Mouse (Mus musculus): Measurements from ENCODE around the gene Sgo2a. TPM values are rescaled to one million over a fixed set of nuclear protein-coding genes. Genes with fewer than 3 reads are reported as not detected.

Gene Sgo2a
- polyA plus RNA-seq, 2 experiments, result 6.6 to 9.5 TPM

DNA sequence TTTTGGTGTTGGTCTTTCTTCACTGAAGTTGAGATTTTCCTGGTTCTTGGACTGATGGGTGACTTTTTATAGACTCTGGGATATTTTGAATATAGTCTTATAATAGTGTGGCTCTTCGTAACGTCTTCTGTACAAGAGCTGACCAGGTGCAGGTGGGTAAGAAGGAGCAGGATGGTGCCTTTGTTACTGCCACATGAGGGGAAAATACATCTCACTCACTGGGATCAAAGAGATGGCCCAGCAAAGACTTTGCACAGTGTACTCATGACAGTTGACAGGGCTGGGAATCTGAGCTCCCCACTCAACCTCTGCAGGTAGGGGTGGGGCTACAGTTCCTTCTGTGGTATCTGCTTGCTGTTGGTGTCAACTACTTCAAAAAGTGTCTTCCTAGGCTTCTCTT is 78.5 kb downstream of the Sgo2a start:
- no peaks in the 10 kb centered on the region for H3K9me3 ChIP-seq (ENCODE audit: control insufficient read depth, low read length)
- no peaks in the 10 kb centered on the region for H3K36me3 ChIP-seq (replicated peaks; ENCODE audit: control insufficient read depth, insufficient read depth, low read depth)
- ATAC-seq (ENCODE audit: insufficient read depth), result no peak
- 73% methylated on average over 2 of the region's 2 CpGs for WGBS (ENCODE audit: insufficient replicate concordance)
- H3K27ac ChIP-seq, result no peak overlapping the region
- no peak for DNase-seq (ENCODE audit: low read depth in 3 of 3, low spot score in 3 of 3)
- H3K4me3 ChIP-seq (ENCODE audit: insufficient read depth in 1 of 2, low read depth in 2 of 2, low read length in 2 of 2), result no peak overlapping the region
- no peaks in the 10 kb centered on the region for H3K27me3 ChIP-seq (ENCODE audit: control insufficient read depth, insufficient read depth, low read length)
- no peaks in the 10 kb centered on the region for H3K4me1 ChIP-seq (replicated peaks; ENCODE audit: control insufficient read depth in 2 of 2, insufficient read depth in 2 of 2, low read length in 1 of 2)
- TF ChIP-seq EP300 (IDR thresholded peaks at IDR 0.05; ENCODE audit: low read depth), result no peak
- no peak for TF ChIP-seq CTCF (IDR thresholded peaks at IDR 0.05; ENCODE audit: low read depth)
- no peak overlapping the region for H3K4me2 ChIP-seq (ENCODE audit: low read depth)
- H3K9ac ChIP-seq (replicated peaks), result no peak overlapping the region

Other genes with a start within 250 kb of the Sgo2a start
- gene Spats2l, start 221.8 kb upstream of the Sgo2a start, polyA plus RNA-seq (2012; rRNA removed), result 2.2 and 2.8 TPM in 2 replicates
- 7.6 and 9.9 TPM in 2 replicates for gene Spats2l, start 221.8 kb upstream of the Sgo2a start, polyA plus RNA-seq (2014; fragmentation: Nextera tagmentation; extraction: Ambion mirVana)
- gene Kctd18, start 23.0 kb downstream of the Sgo2a start, polyA plus RNA-seq (2012; rRNA removed), result 2.7 and 3.4 TPM in 2 replicates
- gene Kctd18, start 23.0 kb downstream of the Sgo2a start, polyA plus RNA-seq (2014; fragmentation: Nextera tagmentation; extraction: Ambion mirVana), result 2.1 and 3.2 TPM in 2 replicates
- gene Aox1, start 34.0 kb downstream of the Sgo2a start, polyA plus RNA-seq (2012; rRNA removed), result 0.16 and 0.17 TPM in 2 replicates
- gene Aox1, start 34.0 kb downstream of the Sgo2a start, polyA plus RNA-seq (2014; fragmentation: Nextera tagmentation; extraction: Ambion mirVana), result 0.18 and 0.32 TPM in 2 replicates
- gene Aox3, start 117.2 kb downstream of the Sgo2a start, polyA plus RNA-seq (2012; rRNA removed), result 0.09 and 0.12 TPM in 2 replicates
- 0.20 and 0.29 TPM in 2 replicates for gene Aox3, start 117.2 kb downstream of the Sgo2a start, polyA plus RNA-seq (2014; fragmentation: Nextera tagmentation; extraction: Ambion mirVana)
- gene Aox4, start 214.4 kb downstream of the Sgo2a start, polyA plus RNA-seq (2012; rRNA removed), result 0.10 and 0.75 TPM in 2 replicates
- 0.22 and 0.25 TPM in 2 replicates for gene Aox4, start 214.4 kb downstream of the Sgo2a start, polyA plus RNA-seq (2014; fragmentation: Nextera tagmentation; extraction: Ambion mirVana)